Mouse (Mus musculus) neural tube, postnatal 0 days (tissue): ENCODE data around the gene Pla2g2d. TPM values are rescaled to one million over a fixed set of nuclear protein-coding genes. Genes with fewer than 3 reads are reported as not detected.

Source experiments
- polyA plus RNA-seq: library from polyadenylated mRNA; unstranded; fragments of >200 nt; fragmentation: Nextera tagmentation; extraction: Ambion mirVana; gene quantifications from 2 replicates; pipeline ENCODE4 v1.2.1, GENCODE M21; 2015

Pla2g2d gene
- 1.2 and 1.3 TPM in 2 replicates for polyA plus RNA-seq

GRCm38 (mm10) chr4:138775435-138775834 lies at the start of gene Pla2g2d:
Pla2g2d (plus strand) TSS chr4:138775735.

GRCm38 (mm10) chr4:138737031-138737430 lies 38.5 kb upstream of the Pla2g2d start, which contains the start of gene Ubxn10:
Ubxn10 (minus strand) TSS chr4:138737167.

GRCm38 (mm10) chr4:138757416-138757815 lies 18.1 kb upstream of the Pla2g2d start, which contains the start of gene Pla2g2f:
Pla2g2f (minus strand) TSS chr4:138757626.

Other genes starting within 250 kb of the Pla2g2d start
- 1.3 and 1.7 TPM in 2 replicates for gene Vwa5b1, start 139.9 kb upstream of the Pla2g2d start, polyA plus RNA-seq
- gene Pla2g2c, start 50.9 kb upstream of the Pla2g2d start, polyA plus RNA-seq, result 0.23 and 0.49 TPM in 2 replicates
- 3.4 TPM in 2 replicates for gene Ubxn10, start 38.6 kb upstream of the Pla2g2d start, polyA plus RNA-seq
- 0.08 and 0.09 TPM in 2 replicates for gene Pla2g2f, start 18.1 kb upstream of the Pla2g2d start, polyA plus RNA-seq
- gene Pla2g5, start 87.7 kb downstream of the Pla2g2d start, polyA plus RNA-seq, result 0.37 and 0.44 TPM in 2 replicates
- gene Gm13030, start 98.2 kb downstream of the Pla2g2d start, polyA plus RNA-seq, result not detected in 2 replicates
- gene Pla2g2e, start 102.2 kb downstream of the Pla2g2d start, polyA plus RNA-seq, result 0.21 TPM in 1 of 2 replicates, not detected in the other
- gene Otud3, start 138.2 kb downstream of the Pla2g2d start, polyA plus RNA-seq, result 4.1 and 4.2 TPM in 2 replicates
- not detected in 2 replicates for gene Rnf186, start 191.4 kb downstream of the Pla2g2d start, polyA plus RNA-seq
- gene Tmco4, start 197.2 kb downstream of the Pla2g2d start, polyA plus RNA-seq, result 1.5 TPM in 2 replicates